Mouse (Mus musculus) frontal cortex, postnatal 36 days (tissue): ENCODE measurements around the gene Utp3.

ENCODE experiments used
- DNase-seq, 2 experiments: peaks; one replicate each; pipeline ENCODE4 v3.0.0; 2022; ENCODE audit warnings: low spot score in 2 of 2

Utp3 gene

GRCm38 (mm10) chr5:88569541-88569940 is 15.3 kb downstream of the Utp3 start:
- DNase-seq: no peak

DNA sequence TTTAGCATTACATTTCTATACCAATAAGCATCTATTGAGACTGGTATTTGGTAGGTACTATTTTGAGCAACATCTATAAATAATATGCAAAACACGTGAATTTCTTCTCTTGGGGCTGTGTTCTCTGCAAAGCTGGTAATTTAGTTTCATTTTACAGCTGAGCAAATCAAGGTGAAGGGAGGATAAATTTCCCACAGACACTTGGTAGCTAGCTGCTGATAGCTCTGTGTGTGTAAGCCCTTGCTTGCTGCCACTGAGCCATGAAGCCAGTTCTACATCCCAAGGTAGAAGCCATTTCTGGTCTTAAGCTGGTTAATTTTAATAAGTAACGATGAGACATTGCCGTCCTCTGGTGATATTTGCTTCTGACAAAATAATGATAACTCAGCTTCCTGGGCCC is 20.6 kb downstream of the Utp3 start:
- no peak for DNase-seq

DNA sequence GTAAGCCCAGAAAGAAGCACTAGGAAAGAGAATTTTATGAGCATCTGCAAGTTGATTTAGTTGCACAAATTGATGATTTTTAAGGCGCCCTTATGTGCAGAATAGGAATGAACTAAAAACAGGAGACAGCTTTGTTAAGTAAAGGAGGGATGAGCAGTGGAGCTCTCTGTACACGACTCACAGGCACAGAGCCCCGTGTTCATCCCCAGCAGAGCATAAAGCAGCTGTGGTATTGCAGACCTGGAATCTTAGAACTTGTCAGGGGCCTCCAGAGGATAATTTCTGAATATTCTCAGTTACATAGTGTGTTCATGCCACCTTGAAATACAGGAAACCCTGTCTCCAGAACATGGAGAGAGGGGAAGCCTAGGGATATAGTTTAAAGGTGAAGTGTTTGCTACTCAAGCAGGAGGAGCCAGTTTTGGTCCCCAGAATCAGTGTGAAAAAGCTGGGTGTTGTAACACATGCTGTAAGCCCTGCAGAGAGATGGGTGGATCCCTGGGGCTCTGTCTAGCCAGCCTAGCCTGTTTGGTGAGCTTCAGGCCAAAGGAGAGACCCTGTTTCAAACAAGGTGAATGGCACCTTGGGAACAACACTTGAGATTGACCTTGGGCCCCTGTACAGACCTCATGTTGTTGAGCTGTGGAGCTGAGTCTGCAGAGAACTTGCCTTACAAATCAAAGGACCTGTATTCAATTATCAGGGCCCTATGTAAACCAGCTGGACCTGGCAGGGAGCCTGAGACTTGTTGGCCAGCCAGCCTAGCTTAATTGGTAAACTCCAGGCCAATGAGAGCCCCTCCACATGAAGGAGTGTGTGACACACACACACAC is 21.5 kb downstream of the Utp3 start:
- no peak for DNase-seq

DNA sequence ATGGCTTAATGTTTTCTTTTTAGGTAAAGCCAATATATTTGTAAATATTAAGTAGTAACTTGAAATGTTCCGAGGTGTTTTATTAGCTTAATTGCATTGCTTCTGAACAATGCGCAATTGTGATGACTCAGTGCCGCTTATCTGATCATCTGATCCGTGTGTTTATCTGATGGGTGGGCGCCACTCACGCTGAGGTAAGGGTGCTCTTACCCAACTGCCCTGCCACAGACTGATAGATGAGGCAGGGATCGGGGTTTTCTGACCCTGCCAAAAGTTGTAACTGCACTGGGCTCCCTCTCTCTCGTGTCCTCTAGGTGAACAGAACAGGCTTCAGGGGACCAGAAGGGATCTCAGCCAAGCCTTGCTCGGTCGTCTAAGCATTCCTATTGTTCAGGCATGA is 26.4 kb downstream of the Utp3 start:
- no peak for DNase-seq

GRCm38 (mm10) chr5:88581343-88581742 is 27.1 kb downstream of the Utp3 start:
- DNase-seq: no peak

DNA sequence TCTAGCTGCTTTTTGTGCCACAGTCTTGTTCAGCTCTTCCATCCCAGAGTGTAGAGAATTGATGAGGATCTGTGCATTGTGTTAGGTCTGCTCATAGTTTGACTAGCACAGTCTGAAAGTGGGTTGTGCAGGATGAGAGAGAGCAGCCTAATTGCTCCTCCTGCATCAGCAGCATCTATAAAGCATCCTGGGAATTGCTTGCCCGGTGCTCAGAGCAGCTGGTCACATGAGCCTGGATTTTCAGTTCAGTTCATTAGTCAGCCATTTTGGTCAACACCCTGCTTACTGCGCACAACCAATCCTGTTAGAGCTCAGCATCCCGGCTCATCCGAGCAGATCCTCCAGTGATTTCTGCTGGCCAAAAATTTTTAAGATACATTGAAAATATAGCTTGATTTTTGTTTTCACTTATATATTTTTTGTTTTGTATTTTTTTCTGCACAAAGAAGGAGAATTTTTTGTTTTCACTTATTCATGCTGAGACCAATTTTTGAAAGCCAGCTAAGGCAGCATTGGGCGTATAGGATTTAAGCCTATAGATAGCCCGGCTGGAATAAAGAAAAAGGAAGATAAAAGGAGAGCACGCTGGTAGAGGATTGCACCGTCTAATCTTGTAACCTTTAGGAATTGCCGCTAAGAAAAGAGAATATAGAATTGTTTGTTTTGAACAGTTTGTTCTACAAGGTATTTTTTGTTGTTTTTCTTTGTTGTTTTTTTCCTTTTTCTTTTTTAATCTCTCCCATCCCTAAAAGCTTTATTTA is 29.2 kb downstream of the Utp3 start:
- DNase-seq: peak; percentile 87 to 94

- DNase-seq: peak in 1 of 2 experiments; percentile 45
Measured at GRCm38 (mm10) chr5:88584061-88584460, 29.8 kb downstream of the Utp3 start.

DNA sequence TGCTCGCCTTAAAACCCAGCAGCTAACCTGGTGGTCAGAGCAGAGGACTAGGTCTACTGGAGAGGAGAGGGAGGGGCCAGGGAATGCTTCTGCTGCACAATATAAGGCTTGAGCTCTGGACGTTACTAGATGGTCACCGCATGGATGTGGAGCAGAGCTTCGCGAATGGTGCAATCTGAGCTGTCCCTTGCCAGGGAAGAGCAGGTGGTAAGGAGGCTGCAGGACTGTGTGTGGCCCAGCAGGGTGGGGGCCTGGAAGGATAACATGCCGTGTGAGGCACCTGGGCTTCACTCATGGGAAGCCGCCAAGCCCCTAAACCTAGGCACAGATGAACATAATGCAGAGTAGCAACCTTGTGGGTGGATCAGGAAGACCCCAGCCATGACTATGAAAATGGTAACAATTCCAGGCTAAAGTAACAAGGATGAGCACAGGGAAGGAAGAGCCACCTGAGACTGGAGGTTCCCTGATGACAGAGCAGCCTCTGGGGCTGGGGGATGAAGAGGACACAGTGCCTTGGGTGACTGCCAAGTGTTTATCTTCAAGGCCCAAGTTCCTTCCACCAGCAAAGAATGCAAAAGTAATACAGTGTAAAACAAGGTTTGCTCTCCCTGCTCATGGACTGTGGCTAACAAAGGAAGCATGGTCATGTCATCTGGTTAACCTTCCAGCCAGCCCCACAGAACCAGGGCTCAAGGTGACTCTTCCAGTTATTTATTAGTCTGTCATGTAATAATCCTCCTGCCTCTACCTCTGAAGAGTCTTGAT is 32.3 kb downstream of the Utp3 start:
- DNase-seq: peak in 1 of 2 experiments; percentile 19

GRCm38 (mm10) chr5:88587211-88587934 is 33.1 kb downstream of the Utp3 start:
- no peak for DNase-seq

DNA sequence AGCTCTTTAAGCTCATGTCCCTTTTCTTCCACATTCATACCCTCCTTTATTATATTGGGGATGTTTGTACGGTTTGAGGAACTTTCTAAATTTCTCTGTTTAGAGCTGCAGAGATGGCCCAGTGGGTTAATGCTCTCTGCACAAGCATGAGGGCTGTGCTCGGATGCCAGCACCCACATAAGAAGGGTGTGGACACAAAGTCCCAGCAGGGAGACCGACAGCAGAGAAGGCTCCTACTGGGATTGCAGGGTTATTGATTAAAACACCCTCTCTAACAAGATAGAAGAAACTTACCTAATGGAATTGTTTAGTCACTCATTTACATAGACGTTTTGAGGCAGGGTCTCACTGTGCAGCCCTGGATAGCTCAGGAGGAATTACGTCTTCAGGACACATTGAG is 34.2 kb downstream of the Utp3 start:
- DNase-seq: no peak

- no peak for DNase-seq
Measured at GRCm38 (mm10) chr5:88593421-88594172, 39.3 kb downstream of the Utp3 start.

- DNase-seq: no peak
Measured at GRCm38 (mm10) chr5:88594173-88594569, 39.9 kb downstream of the Utp3 start.

- no peak for DNase-seq
Measured at GRCm38 (mm10) chr5:88595537-88596455, 41.5 kb downstream of the Utp3 start.

- no peak for DNase-seq
Measured at GRCm38 (mm10) chr5:88598961-88599360, 44.7 kb downstream of the Utp3 start.

DNA sequence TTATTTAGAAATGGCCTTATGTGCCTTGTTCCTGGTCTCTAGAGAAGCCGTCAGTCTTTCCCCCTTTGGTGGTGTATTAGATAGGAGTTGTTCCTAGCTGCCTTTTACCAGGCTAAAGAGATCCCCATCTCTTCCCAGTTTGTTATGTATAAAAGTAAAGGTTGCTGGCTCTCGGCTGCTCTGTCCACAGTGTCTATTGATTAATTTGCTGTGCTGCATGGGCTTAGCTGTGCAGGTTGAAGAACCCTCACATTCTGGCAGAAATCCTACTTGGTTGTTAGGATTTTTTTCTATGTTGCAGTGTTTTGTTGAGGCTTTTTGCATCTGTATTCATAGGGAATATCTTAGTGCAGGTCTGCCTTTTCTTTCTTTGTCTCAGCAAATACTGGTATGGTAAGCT is 47.8 kb downstream of the Utp3 start:
- no peak for DNase-seq

- DNase-seq: no peak
Measured at GRCm38 (mm10) chr5:88602713-88603112, 48.5 kb downstream of the Utp3 start.

- no peak for DNase-seq
Measured at GRCm38 (mm10) chr5:88604046-88604445, 49.8 kb downstream of the Utp3 start.

GRCm38 (mm10) chr5:88604641-88605358 is 50.5 kb downstream of the Utp3 start:
- no peak for DNase-seq
